Mouse (Mus musculus): ENCODE measurements around the gene Gm12184.
"Not testable (repeated sequence)": the region's sequence is repeated elsewhere in the genome, so short reads cannot be mapped to it uniquely, and the experiment has no call there.

Gene Gm12184

GRCm38 (mm10) chr11:48822768-48823512 lies 3.5 kb downstream of the Gm12184 start:
- DNase-seq (ENCODE audit: low read depth, low spot score): no peak

GRCm38 (mm10) chr11:48821299-48821698 lies 5.2 kb downstream of the Gm12184 start:
- not testable (repeated sequence) for DNase-seq (ENCODE audit: low read depth, low spot score)

- no peak for DNase-seq (ENCODE audit: low read depth, low spot score)
Measured at GRCm38 (mm10) chr11:48820308-48820674, 6.2 kb downstream of the Gm12184 start.

- no peak for DNase-seq (ENCODE audit: low read depth, low spot score)
Measured at GRCm38 (mm10) chr11:48819614-48820307, 6.7 kb downstream of the Gm12184 start.

- DNase-seq (ENCODE audit: low read depth, low spot score): peak; percentile 83
Measured at GRCm38 (mm10) chr11:48818346-48818745, 8.1 kb downstream of the Gm12184 start.

- DNase-seq (ENCODE audit: low read depth, low spot score): no peak
Measured at GRCm38 (mm10) chr11:48817794-48818193, 8.7 kb downstream of the Gm12184 start.

- DNase-seq (ENCODE audit: low read depth, low spot score): peak; percentile 99
Measured at GRCm38 (mm10) chr11:48816800-48817665, 9.4 kb downstream of the Gm12184 start, which contains the start of gene Trim41. Gene Trim41, minus strand, starts transcription at chr11:48817353.

GRCm38 (mm10) chr11:48816281-48816781 lies 10.1 kb downstream of the Gm12184 start:
- no peak for DNase-seq (ENCODE audit: low read depth, low spot score)

GRCm38 (mm10) chr11:48815851-48816250 lies 10.6 kb downstream of the Gm12184 start:
- no peak for DNase-seq (ENCODE audit: low read depth, low spot score)

- DNase-seq (ENCODE audit: low read depth, low spot score): no peak
Measured at GRCm38 (mm10) chr11:48813782-48814181, 12.7 kb downstream of the Gm12184 start.

GRCm38 (mm10) chr11:48810142-48810541 lies 16.3 kb downstream of the Gm12184 start:
- no peak for DNase-seq (ENCODE audit: low read depth, low spot score)

GRCm38 (mm10) chr11:48809434-48809830 lies 17.0 kb downstream of the Gm12184 start:
- no peak for DNase-seq (ENCODE audit: low read depth, low spot score)

GRCm38 (mm10) chr11:48808737-48809433 lies 17.6 kb downstream of the Gm12184 start:
- DNase-seq (ENCODE audit: low read depth, low spot score): no peak

GRCm38 (mm10) chr11:48808304-48808646 lies 18.2 kb downstream of the Gm12184 start:
- no peak for DNase-seq (ENCODE audit: low read depth, low spot score)

GRCm38 (mm10) chr11:48807563-48808303 lies 18.7 kb downstream of the Gm12184 start:
- no peak for DNase-seq (ENCODE audit: low read depth, low spot score)

- DNase-seq (ENCODE audit: low read depth, low spot score): no peak
Measured at GRCm38 (mm10) chr11:48806856-48807562, 19.4 kb downstream of the Gm12184 start.

GRCm38 (mm10) chr11:48804922-48805321 lies 21.5 kb downstream of the Gm12184 start:
- DNase-seq (ENCODE audit: low read depth, low spot score): no peak

- DNase-seq (ENCODE audit: low read depth, low spot score): no peak
Measured at GRCm38 (mm10) chr11:48803988-48804387, 22.5 kb downstream of the Gm12184 start.

GRCm38 (mm10) chr11:48801831-48802772 lies 24.4 kb downstream of the Gm12184 start:
- no peak for DNase-seq (ENCODE audit: low read depth, low spot score)
